Mouse (Mus musculus) right cerebral cortex, postnatal 10 days (tissue): Measurements from ENCODE around the gene Taf3.
A peak's percentile ranks its signal among the peaks of the same experiment; 100 is the strongest.

Source experiments
- DNase-seq, 2 experiments: peaks; one replicate each; pipeline ENCODE4 v3.0.0; 2021; ENCODE audit warnings: low spot score in 2 of 2

The Taf3 gene

DNA sequence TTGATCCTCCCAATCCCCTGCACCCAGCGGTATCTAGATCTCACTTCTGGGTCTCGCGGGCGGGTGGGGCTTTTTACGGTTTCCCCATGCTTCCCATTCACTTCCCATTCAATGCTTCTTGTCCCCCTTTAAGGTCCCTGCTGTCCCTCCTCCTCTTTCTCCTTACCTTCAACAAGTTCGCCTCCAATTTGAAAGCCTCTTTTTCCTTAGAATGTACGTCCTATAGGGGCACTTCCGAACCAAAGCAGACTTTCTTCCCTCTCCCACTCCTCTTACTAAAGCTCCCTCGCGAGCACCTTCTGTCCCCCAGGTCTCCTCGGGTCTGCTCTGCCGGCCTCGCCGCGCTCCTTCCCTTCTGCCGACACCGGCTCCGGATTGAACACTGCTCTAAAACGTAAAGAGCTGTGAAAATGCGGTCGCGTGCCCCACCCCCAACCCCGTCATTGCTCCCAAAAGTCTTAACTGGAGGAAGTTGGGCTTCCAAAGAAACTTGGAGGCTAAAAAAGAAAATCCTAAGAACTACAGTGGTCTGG is 158.7 kb downstream of the Taf3 start, which contains the start of gene Gata3:
Gata3 (minus strand) TSS at position 384 of the 533 bp plus-strand sequence.
- DNase-seq: no peak

GRCm38 (mm10) chr2:9888913-9889650 is 159.3 kb downstream of the Taf3 start, which contains the start of gene 9230102O04Rik:
TSS of gene 9230102O04Rik (minus strand) at chr2:9889540.
- no peak for DNase-seq

- no peak for DNase-seq
These were observed 160.8 kb downstream of the Taf3 start for GRCm38 (mm10) chr2:9887636-9888035.

DNA sequence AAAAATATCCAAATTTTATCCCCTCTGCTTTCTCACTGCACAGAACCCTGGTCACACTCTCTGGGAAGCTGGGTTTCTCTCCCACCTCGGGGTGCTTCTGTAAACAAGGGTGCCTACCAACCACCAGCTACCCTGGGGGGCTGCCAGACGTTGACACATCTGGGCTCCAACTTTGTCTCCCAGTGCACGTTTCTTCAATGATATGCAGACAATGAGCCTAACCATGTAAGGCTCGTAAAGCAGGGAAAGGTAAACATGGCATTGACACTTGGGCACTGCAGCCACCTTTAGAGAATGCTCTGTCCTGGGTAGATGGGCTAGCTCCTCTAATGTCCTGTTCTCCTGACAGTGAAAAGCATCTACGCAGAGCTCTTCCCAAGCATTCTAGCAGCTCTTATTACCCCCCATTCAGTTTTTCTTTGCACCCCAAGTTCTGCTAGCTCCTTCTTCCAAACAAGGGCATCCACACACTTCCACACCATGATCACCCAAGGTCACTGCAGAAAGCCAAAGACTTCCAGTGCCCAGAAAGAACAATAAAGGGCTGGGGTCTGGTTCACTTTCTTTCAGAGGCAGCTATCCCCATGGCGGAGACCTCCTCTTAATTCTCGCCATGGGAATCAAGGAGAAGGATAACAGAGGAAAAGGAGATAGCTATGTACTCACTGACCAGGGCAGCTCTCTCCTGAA is 161.3 kb downstream of the Taf3 start:
- DNase-seq: no peak

DNA sequence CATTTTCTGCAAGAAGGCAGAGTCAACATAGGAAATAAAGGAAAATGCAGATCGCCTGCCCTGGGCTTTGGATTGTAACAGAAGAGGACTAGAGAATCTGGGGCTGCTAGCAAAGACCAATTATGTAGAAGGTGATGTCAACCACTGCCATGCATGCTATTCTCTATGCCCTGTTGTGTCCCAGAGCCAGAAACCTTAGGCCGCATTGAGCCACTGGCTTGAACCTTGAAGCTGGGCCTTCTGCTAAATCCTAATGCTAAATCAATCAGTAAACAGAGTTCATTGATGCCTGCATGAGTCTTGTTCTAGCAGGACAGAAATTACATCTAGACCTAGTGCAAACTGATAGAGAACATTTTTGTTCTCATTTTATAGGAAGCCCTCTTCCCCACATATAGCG is 162.4 kb downstream of the Taf3 start:
- no peak for DNase-seq

- no peak for DNase-seq
These were observed 163.1 kb downstream of the Taf3 start for GRCm38 (mm10) chr2:9885217-9885770.

GRCm38 (mm10) chr2:9884533-9885216 is 163.7 kb downstream of the Taf3 start:
- DNase-seq: no peak

- DNase-seq: no peak
These were observed 164.4 kb downstream of the Taf3 start for GRCm38 (mm10) chr2:9883803-9884532.

DNA sequence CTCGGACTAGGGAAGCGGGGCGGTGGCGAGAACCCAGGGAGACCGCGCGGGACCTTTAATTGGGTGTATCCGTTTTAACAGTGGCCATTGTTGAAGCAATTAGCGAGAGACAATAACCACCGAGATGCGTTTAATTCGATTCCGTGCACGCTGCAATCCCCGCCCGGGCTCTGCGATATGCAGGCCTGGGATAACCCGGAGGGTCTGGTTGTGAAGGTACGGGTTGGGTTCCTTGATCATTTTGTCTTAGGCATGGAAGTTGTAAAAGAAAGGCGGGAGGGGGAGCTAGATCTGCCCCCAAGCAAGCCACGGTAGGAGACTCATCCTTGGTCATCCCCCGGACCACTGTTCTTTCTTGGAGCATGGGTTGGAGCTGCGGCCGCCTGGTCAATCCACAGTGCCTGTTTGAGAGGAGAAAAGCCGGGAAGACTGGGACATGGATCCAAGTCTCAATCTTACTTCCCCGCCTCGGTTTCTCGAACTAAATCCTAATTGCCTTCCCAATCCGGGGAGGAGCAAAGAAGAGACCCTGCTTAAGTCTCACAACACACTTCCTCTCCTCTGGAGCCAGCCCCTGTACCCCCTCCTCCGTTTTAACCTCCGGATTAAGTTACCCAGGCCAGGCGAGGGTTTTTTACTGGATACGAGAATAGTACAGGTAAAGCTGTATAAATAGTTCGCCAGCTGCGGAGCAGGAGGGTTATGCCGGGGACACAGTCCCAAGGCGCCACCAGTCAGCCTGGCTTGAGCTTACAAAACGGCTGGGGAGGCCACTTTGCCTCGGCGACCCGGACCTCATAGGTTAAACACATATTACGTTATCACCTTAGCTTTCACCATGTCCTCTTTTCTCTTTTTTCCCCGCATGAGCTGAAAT is 165.2 kb downstream of the Taf3 start:
- no peak for DNase-seq

- no peak for DNase-seq
These were observed 165.9 kb downstream of the Taf3 start for GRCm38 (mm10) chr2:9882371-9882925.

GRCm38 (mm10) chr2:9881611-9882023 is 166.8 kb downstream of the Taf3 start:
- DNase-seq: no peak

DNA sequence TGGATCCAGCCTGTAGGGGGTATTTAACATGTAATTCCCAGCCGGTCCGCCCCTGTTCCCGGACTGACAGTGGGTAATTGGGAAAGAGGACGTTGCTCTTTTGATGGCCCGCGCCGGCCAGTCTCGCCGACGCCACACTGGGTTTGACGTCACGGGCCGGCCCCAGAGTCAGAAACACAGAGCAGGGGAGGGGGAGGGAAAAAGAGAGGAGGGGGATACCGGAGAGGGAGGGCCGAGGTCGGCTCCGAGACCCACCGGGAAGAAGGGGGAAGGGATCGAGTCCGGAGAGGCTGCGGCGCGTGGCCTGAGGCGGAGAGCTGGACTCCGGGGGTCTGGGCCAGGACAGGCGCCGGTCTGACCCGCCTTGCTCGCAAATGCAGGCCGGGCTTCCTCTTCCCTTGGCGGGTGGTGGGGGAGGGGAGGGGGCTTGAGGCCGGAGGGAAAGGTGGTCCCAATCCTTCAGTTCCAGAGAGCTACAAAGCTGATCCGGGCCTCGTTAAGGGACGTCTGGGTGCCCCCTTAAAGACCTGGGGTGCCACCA is 167.3 kb downstream of the Taf3 start, which contains the start of gene 4930412O13Rik:
4930412O13Rik (plus strand) TSS at position 202 of the 541 bp plus-strand sequence.
- no peak for DNase-seq

DNA sequence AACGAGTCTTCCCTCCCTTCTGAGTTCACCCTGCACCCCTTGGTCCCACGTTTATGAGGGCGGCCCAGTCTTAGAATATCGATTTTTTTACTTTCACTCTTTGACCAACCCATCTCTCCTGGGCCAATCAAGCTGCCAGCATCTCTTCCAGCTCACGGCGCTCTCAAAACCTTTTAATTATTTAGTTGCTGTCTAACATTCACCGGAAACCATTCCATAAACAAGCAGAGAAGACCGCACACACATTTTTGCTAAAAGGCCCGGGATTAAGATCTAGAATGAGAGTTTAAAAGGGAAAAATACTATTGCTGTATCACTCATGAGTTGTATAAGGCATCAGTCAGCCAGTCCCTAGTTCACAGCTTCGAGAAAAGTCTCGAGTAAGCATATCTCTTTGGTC is 168.1 kb downstream of the Taf3 start:
- no peak for DNase-seq

GRCm38 (mm10) chr2:9879493-9879892 is 168.9 kb downstream of the Taf3 start:
- peak; percentile 81 to 82 for DNase-seq

GRCm38 (mm10) chr2:9879092-9879491 is 169.3 kb downstream of the Taf3 start:
- DNase-seq: no peak

- no peak for DNase-seq
These were observed 169.8 kb downstream of the Taf3 start for GRCm38 (mm10) chr2:9878564-9879081.

GRCm38 (mm10) chr2:9877966-9878563 is 170.3 kb downstream of the Taf3 start:
- no peak for DNase-seq

- no peak for DNase-seq
These were observed 171.1 kb downstream of the Taf3 start for GRCm38 (mm10) chr2:9877326-9877690.
